Mouse (Mus musculus): ENCODE results near the gene Hist1h3g.
"Not testable (repeated sequence)": the region's sequence is repeated elsewhere in the genome, so short reads cannot be mapped to it uniquely, and the experiment has no call there.

Gene Hist1h3g

DNA sequence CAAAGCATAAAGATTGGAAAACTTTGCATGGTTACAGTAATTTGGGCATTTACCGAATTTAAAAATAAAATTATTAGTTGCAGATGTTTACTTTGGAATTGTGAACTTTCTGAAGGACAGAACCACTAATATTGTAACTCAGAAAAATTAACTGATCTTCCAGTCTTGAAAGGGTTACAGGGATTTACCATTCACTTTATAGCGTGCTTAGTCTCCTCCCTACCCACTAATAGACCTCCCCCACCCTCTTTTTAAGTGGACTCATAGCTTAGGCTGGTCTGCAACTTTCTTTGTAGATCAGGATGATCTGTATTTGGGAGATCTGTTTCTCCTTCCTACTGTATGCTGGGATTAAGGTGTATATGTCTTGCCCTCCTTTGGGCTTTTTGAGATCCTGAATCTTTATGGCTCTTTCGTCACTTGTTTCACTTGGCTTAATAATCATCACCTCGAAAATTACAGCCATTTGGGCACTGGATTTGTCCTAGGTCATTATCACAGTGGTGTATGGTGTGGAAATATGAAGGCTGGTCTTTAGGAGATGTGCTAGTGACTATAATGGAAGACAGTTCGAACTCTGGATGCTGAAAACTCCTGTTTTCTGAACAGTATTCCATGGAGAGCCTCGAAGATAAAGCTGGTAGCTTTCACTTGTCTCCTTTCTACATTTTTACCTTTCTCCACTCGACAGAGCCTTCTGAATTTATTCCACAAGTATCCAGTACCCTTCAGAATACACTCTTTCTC is 1.0 kb downstream of the Hist1h3g start:
- no peak for DNase-seq (ENCODE audit: low read depth)

DNA sequence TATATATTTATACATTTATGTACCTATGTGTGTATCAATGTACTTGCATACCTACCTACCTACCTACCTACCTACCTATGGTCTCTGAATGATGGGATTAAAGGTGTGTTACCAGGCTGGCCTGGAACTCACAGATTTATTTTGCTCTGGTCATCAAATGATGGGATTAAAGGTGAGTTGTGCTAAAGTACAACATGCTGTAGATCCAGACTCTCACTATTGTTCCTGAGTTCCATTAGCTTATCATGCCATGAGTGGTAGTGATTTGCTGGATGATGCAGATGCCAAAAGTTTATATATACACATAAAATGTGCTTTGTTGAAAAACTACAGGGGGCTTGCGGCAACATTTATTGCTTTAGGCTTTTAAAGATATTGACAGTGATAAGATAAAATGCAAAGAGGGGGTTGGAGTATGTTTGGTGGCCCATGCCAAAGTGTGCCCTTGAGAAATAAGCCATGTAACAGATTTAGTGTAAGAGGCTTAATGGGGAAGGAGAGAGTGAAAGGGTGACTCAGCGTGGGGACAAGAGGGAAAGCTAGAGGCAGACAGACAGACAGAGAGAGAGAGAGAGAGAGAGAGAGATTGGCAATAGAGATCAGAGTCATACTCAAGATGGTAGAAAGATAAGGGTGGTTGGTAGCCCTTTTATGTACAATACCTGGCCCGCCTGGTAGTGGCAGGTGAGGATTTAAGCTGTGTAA is 1.9 kb downstream of the Hist1h3g start:
- no peak for DNase-seq (ENCODE audit: low read depth)

DNA sequence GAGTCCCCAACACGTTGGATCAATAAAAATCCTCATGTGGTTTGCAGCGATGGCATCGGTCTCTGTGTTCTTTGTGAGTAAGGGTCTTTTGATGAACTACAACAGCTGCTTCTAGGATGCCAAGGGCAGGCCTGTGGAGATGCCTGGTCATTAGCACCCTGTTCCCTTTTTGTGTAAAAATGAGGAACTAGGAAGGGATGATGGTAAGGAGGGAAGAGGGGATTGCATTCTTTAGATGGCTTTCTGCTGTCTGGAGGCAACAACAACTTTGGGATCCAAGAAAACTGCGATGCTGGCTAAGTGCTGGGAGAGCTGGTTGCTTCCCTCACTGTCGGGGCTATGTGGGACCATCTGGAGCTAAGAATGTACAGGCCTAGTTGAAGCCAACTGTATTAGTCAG is 3.0 kb downstream of the Hist1h3g start:
- no peak for DNase-seq (ENCODE audit: low read depth)

DNA sequence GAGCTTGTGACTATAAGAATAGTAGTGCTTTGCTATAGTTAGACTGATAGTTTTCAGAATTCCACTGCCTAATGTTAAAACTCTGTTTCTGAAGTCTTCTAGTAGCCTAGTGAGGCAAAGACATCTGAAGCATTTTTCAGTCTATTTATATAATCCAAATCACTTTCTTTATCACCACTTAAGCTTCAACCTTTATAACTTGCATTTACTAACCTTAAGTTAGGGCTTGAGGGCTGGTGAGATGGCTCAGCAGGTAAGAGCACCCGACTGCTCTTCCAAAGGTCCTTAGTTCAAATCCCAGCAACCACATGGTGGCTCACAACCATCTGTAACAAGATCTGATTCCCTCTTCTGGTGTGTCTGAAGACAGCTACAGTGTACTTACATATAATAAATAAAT is 4.6 kb downstream of the Hist1h3g start:
- not testable (repeated sequence) for DNase-seq (ENCODE audit: low read depth)

DNA sequence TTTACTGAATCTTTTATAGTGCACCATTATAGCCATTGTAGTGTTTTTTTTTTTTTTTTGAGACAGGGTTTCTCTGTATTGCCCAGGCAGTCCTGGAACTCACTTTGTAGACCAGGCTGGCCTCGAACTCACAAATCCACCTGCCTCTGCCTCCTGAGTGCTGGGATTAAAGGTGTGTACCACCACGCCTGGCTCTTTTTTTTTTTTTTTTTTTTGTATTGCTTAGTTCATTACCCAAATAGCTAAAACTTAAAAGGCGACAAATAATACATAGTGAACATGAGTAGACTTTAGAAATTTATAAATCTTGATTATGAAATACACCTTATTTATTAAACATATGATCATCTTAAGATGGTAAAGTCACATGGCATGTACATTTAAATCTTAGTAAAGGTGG is 6.3 kb downstream of the Hist1h3g start:
- DNase-seq (ENCODE audit: low read depth), result no peak

DNA sequence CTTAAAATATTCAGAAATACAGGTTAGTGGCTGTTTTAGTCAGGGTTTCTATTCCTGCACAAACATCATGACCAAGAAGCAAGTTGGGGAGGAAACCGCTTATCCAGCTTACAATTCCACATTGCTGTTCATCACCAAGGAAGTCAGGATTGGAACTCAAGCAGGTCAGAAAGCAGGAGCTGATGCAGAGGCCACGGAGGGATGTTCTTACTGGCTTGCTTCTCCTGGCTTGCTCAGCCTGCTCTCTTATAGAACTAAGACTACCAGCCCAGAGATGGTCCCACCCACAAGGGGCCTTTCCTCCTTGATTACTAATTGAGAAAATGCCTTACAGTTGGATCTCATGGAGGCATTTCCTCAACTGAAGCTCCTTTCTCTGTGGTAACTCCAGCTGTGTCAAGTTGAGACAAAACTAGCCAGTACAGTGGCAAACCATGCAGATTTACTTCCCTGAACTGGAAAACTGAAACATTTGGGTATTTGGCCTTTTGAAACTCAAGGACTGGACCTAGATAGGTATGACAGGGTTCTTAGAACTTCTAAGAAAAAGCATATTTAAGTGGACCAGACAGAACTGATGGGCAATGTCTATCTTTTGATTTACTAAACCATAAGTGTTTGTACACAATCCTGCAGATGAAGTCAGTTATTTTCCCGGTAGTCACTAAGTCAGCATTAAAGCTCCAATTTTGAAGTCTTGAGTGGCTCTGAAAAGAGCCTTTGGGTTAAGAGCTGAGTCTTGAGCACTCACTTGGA is 7.2 kb downstream of the Hist1h3g start:
- DNase-seq (ENCODE audit: low read depth), result not testable (repeated sequence)

DNA sequence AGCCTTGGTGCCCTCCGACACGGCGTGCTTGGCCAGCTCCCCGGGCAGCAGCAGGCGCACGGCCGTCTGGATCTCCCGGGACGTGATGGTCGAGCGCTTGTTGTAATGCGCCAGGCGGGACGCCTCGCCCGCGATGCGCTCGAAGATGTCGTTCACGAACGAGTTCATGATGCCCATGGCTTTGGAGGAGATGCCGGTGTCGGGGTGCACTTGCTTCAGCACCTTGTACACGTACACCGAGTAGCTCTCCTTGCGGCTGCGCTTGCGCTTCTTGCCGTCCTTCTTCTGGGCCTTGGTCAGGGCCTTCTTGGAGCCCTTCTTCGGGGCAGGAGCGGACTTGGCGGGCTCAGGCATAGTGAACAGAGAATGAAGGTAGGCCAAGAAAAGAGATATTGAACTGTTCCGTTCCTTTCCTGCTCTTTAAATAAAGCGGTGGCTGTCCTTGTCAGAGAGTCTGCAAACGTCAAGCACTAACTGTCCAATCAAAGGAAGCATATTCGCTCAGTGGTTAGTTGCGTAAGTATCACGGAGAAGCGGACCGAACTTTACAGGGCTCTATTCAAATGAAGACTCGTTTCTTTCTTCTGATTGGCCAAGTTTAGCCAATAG is 7.9 kb downstream of the Hist1h3g start, which contains the start of gene Hist1h2bh:
Hist1h2bh (minus strand) TSS at position 394 of the 609 bp plus-strand sequence.
- peak; percentile 90 for DNase-seq (ENCODE audit: low read depth)

DNA sequence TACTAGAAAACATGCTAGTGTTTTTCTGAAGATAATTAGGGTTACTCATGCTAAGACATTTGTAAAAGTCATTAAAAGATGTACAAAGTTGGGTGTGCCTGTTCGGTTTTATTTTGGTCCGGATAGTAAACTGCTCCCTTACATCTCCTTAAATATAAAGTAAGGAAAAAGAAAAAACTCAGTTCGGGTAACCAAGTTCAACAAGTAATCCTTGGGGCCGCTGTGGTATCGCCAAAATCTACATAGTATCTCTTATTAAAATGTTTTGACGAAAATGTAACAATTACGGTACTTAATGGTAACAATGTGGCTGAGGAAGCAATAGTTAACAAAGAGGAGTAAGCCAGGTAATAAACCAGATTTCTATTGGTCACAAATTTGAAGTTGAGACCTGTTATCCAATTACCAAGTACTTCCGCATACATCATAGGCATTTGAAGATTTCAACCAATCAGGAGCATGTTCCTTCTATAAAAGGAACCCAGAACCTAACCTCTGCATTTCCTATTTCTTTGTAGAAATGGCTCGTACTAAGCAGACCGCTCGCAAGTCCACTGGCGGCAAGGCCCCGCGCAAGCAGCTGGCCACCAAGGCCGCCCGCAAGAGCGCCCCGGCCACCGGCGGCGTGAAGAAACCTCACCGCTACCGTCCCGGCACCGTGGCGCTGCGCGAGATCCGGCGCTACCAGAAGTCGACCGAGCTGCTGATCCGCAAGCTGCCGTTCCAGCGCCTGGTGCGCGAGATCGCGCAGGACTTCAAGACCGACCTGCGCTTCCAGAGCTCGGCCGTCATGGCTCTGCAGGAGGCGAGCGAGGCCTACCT is 9.0 kb downstream of the Hist1h3g start, which contains the start of gene Hist1h3f:
Hist1h3f (plus strand) TSS at position 88 of the 822 bp plus-strand sequence.
- peak; percentile 94 for DNase-seq (ENCODE audit: low read depth)

DNA sequence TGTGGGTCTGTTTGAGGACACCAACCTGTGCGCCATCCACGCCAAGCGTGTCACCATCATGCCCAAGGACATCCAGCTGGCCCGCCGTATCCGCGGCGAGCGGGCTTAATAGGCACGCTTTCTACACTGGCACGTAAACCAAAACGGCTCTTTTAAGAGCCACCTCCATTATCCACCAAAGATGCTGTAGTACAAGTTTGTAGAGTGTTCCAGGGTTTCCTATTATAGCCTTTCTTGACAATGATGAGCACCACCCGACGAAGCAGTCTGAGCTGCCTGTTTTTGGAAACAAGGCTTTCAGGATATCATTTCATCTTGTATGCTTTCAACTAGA is 9.5 kb downstream of the Hist1h3g start:
- not testable (repeated sequence) for DNase-seq (ENCODE audit: low read depth)

DNA sequence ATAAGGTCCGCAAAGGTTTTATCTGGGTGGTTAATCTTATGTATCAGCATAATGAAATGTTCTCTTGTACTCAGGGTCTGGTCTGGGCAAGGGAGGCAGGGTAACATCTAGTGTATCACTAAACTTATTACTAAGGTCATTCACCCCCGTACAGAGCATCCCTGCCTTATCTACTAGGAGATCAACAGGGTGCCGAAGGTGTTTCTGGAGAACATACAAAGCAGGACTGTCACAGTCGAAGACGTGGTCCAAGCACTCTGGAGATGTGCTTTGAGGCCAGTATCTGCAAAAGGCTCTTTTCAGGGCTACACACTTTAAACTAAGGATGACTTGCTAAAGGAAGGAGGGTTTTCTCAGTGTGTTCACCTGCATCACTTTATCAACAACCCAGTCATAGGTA is 11.5 kb downstream of the Hist1h3g start:
- DNase-seq (ENCODE audit: low read depth), result no peak

DNA sequence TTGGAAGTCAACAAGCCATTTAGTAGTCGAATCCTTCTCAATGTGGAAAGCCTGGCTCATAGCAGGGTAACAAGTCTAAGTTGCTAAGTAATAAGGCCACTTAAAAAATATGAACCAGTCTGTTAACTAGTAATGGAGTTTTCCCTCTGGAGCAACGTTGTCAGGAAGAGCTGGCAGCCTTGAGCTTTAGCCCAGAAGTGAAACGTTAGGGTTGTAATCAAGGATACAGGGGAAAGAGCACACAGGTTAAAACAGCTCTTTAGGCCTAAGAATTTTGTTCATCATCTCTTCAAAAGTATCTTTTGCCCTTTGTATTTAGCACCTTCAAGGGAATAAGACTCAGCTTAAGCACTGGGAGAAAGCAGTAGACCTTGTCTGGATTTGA is 15.5 kb downstream of the Hist1h3g start:
- no peak for DNase-seq (ENCODE audit: low read depth)

DNA sequence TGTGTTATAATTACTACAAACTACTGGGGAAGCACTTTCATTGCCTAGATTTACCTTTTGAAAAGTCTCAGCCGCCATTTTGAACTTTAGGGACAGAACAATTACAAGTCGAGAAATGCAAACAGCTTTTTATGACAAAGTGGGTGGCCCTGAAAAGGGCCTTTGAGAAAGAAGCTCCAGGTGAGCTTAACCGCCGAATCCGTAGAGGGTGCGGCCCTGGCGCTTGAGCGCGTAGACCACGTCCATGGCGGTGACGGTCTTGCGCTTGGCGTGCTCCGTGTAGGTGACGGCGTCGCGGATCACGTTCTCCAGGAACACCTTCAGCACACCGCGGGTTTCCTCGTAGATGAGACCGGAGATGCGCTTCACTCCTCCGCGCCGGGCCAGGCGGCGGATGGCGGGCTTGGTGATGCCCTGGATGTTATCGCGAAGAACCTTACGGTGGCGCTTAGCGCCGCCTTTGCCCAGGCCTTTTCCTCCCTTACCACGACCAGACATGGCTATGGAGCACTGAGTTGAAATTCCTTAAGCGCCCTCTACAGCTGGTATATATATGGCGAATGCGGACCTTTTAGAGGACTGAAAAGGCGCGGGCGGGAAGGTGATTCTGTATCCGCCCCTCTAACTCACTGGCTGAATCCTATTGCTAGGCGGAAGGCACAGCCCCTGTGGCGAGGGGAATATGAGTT is 16.1 kb downstream of the Hist1h3g start, which contains the start of gene Hist1h4f:
Hist1h4f (minus strand) TSS at position 503 of the 689 bp plus-strand sequence.
- peak; percentile 90 for DNase-seq (ENCODE audit: low read depth)

DNA sequence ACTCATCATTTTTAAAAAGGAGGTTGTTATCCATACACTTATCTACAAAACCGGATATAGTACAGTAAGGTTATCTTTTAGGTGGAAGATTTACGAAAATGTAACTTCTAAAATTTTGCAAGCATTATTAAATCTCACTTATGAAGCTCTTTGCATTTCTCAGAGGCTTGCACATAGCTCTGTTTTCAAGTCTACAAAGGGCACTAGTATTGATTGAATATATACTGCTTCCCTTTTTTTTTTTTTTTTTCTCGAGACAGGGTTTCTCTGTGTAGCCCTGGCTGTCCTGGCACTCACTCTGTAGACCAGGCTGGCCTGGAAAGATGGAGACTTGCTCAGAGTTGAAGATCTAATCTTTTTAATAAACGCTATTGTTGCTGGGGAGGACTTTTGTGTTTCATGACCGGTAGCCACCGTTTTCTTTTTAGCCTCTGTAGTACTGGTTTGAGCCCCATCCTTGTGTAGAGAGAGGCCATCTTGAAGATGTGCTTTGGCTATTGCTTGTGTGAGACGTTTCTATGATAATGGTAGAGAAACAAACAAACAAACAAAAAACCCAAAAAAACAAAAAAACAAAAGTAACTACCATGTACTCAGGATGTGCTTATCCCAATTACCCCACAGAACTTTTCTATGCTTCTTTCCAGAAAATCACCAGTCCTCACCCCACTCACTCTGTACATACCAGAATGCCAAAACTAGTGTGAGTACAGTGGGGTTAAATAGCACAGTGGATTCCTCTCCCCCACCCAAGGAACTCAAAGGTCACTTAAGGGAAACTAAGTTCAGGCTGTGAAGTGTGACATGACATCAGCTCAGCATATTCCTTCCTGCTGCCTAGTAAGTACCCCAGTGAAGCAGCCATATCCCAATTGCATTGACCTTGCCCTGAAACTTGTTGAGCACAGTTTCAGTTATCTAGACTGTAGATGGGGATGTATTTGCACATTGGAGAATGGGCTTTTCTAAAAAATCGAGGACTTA is 17.0 kb downstream of the Hist1h3g start:
- no peak for DNase-seq (ENCODE audit: low read depth)

DNA sequence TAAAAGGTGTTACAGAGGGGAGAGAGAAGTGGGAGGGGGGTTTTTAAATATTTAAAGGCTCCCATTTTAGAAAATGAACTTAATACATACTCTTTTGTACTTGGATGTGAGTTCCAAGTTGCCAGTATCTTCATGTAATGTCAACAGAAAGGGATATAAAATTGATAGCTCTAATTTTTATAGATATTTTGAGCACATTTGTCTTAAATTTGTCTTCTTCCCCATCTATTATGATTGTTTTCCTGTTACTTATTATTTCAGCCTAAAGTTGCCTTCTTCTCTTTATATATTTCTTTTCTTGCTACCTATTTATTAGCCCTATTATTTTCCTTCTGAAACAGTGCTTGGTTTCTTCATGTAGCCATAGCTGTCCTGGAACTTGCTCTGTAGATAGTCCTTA is 17.7 kb downstream of the Hist1h3g start, which contains the start of gene Hist1h1d:
Hist1h1d (plus strand) TSS at position 301 of the 400 bp plus-strand sequence.
- no peak for DNase-seq (ENCODE audit: low read depth)

DNA sequence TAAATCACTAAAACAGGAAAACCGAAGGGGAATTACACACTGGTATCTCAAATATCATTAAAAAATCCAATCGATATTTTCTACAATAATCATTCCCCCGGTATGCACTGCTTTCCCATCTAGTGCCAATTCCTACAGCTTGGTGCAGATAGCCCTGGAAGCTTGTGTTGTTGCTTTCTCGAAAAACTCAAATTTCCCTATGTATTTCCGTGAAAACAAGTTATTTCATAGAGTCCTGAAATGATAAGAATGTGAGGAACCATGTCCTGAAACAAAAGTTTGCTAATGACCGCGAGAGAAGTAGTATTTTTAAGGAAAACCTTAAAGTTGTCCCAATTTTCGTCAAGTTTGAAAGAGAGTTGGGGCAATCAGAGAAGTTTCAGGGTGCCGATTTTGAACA is 19.2 kb downstream of the Hist1h3g start:
- DNase-seq (ENCODE audit: low read depth), result no peak

DNA sequence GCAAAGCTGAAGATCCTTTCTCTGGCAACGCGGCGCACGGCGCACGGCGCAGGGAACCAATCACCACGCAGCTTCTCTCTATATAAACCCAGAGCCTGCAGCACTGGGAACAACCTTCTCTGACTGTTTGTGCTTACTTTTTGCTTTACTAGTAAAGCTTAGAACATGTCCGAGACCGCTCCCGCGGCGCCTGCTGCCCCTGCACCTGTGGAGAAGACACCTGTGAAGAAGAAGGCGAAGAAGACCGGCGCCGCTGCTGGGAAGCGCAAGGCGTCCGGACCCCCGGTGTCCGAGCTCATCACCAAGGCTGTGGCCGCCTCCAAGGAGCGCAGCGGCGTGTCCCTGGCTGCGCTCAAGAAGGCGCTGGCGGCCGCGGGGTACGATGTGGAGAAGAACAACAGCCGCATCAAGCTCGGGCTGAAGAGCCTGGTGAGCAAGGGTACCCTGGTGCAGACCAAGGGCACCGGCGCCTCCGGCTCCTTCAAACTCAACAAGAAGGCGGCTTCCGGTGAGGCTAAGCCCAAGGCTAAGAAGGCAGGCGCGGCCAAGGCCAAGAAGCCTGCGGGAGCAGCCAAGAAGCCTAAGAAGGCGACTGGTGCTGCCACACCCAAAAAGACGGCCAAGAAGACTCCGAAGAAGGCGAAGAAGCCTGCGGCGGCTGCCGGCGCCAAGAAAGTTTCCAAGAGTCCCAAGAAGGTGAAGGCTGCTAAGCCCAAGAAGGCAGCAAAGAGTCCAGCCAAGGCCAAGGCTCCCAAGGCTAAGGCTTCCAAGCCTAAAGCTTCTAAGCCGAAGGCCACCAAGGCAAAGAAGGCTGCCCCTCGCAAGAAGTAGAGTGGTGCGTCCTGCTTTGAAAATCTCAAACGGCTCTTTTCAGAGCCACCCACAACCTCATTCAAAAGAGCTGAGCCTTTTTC is 20.0 kb downstream of the Hist1h3g start:
- no peak for DNase-seq (ENCODE audit: low read depth)

DNA sequence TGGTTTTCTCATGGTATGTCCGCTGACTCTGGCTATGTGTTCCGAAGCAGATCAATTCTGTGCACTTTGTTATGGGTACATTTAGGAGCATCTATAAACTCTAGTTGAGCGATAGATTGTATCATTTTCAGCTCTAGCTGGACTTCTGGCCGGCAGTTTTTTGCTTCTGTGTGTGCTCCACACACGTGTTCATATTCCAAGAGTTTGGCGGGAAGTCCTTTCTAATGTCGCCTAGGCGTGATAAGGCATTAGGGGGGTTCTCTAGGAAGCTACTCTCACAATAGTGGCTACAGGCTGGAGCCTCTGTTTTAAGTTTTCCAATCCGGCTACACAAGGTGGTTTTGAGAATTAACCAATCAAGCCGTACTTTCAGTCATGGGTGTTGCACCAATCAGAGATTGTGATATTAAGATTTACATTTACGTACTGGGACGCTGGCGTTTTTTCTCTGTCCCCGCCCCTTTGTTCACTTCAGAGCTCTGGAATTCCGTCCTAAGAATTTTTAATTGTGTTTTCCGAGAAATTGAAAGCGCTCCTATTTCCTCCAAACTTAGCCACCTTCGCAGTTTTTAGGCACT is 20.7 kb downstream of the Hist1h3g start:
- DNase-seq (ENCODE audit: low read depth), result no peak

DNA sequence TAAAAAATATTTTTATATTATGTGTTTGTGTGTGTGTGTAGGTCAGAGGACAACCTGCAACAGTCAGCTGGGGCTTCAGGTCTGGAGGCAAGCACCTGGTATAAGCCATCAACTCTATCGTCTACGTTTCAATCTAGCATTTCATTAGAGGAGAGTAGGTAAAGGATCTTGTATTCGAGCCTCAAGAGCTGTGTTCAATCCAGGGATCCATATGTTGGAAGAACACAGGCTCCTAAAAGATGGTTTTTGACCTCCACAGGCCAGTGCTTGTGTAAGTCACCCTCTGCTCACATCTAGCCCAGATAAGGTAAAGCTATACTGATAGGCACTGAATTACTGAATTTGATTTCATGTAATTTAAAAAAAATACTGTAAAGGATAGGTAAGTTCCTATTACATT is 21.7 kb downstream of the Hist1h3g start:
- DNase-seq (ENCODE audit: low read depth), result no peak
